Mouse (Mus musculus) ES-E14 (cell line): ENCODE data around the gene Dctn2. TPM values are rescaled to one million over a fixed set of nuclear protein-coding genes. Genes with fewer than 3 reads are reported as not detected.

Source experiments
- DNase-seq: peaks from one replicate; pipeline ENCODE4 v3.0.0-alpha.2; 2013; ENCODE audit warnings: low read depth, low spot score
- H3K27ac ChIP-seq: 2 replicates; pipeline ENCODE4 v1.5.1; 2012; ENCODE audit warnings: low read depth, mild to moderate bottlenecking, low read length, moderate library complexity, mixed read lengths; ENCODE audit not compliant: poor library complexity, insufficient read depth, severe bottlenecking
- H3K36me3 ChIP-seq: 2 replicates; pipeline ENCODE4 v1.6.1; 2012; ENCODE audit warnings: mild to moderate bottlenecking, low read length, moderate library complexity, mixed read lengths; ENCODE audit not compliant: control insufficient read depth, poor library complexity, insufficient read depth, severe bottlenecking
- H3K4me1 ChIP-seq, 2 experiments: fragments of 150-350 bp in 1 of 2; sonication (generic) in 1 of 2; 2 replicates each; pipeline ENCODE4 v1.6.1; 2012; ENCODE audit warnings: low read length in 2 of 2, mild to moderate bottlenecking in 1 of 2, mixed read lengths in 1 of 2; ENCODE audit not compliant: control insufficient read depth in 2 of 2, insufficient read depth in 2 of 2, poor library complexity in 1 of 2
- H3K4me3 ChIP-seq, 2 experiments: fragments of 150-350 bp in 1 of 2; sonication (generic) in 1 of 2; 2 replicates each; pipeline ENCODE4 v1.5.1; 2012; ENCODE audit warnings: low read length in 2 of 2, low read depth in 1 of 2, mild to moderate bottlenecking in 1 of 2, mixed read lengths in 1 of 2; ENCODE audit not compliant: insufficient read depth in 1 of 2, poor library complexity in 1 of 2, severe bottlenecking in 1 of 2
- H3K9ac ChIP-seq: 2 replicates; pipeline ENCODE4 v1.6.1; 2012; ENCODE audit warnings: low read depth, mild to moderate bottlenecking, low read length, mixed read lengths; ENCODE audit not compliant: poor library complexity, insufficient read depth, severe bottlenecking
- H3K9me3 ChIP-seq: fragments of 150-350 bp; sonication (generic); 2 replicates; pipeline ENCODE4 v1.6.1; 2012; ENCODE audit warnings: low read depth, mild to moderate bottlenecking, low read length; ENCODE audit not compliant: control insufficient read depth, insufficient read depth
- CHD2 ChIP-seq: IDR thresholded peaks from 2 replicates; pipeline ENCODE4 v1.6.1; 2014; ENCODE audit warnings: mild to moderate bottlenecking, low read depth, low read length, inconsistent platforms
- HCFC1 ChIP-seq: IDR thresholded peaks from 2 replicates; pipeline ENCODE4 v1.6.1; 2012; ENCODE audit warnings: low read length, inconsistent platforms, borderline replicate concordance; ENCODE audit not compliant: insufficient read depth
- MAFK ChIP-seq: IDR thresholded peaks from 2 replicates; pipeline ENCODE4 v1.6.1; 2014; ENCODE audit warnings: mild to moderate bottlenecking, low read depth, low read length, inconsistent platforms; ENCODE audit not compliant: insufficient read depth
- ZC3H11A ChIP-seq: IDR thresholded peaks from 2 replicates; pipeline ENCODE4 v1.6.1; 2012; ENCODE audit warnings: low read depth, mild to moderate bottlenecking, inconsistent platforms, low read length, borderline replicate concordance
- ZNF384 ChIP-seq: IDR thresholded peaks from 2 replicates; pipeline ENCODE4 v1.6.1; 2012; ENCODE audit warnings: low read depth, low read length, inconsistent platforms
- in situ Hi-C, 2 experiments: fragments of 600-800 bp; cut with MboI; formaldehyde crosslinking; loops; one replicate each; pipeline ENCODE4 v1.15.1; 2025; ENCODE audit warnings: low sequenced_read_pairs in 2 of 2, inconsistent platforms in 1 of 2; ENCODE audit not compliant: unreplicated experiment in 2 of 2
- total RNA-seq: library from RNA; depleted of rRNA; stranded (reverse); fragments of 300-350 nt; gene quantifications from 2 replicates; pipeline ENCODE4 v1.2.3, GENCODE M21; 2012

The Dctn2 gene
- total RNA-seq, 1 experiment: 139 TPM

GRCm38 (mm10) chr10:127288328-127288799 lies 22.2 kb downstream of the Dctn2 start:
- peaks cover 36% of the 10 kb centered on the region for H3K36me3 ChIP-seq
- H3K9ac ChIP-seq: peak overlapping the region; percentile 92
- no peak for DNase-seq
- peak overlapping the region; percentile 89 to 94 for H3K4me3 ChIP-seq
- H3K27ac ChIP-seq: peak overlapping the region; percentile 95
- no peak for TF ChIP-seq CHD2
- TF ChIP-seq MAFK: no peak
- no peak for TF ChIP-seq ZC3H11A
- TF ChIP-seq ZNF384: no peak
- no peak for TF ChIP-seq HCFC1
- no peaks in the 10 kb centered on the region for H3K9me3 ChIP-seq
- in situ Hi-C loops: no loop called here
- peaks cover 6 to 35% of the 10 kb centered on the region in 2 experiments for H3K4me1 ChIP-seq

DNA sequence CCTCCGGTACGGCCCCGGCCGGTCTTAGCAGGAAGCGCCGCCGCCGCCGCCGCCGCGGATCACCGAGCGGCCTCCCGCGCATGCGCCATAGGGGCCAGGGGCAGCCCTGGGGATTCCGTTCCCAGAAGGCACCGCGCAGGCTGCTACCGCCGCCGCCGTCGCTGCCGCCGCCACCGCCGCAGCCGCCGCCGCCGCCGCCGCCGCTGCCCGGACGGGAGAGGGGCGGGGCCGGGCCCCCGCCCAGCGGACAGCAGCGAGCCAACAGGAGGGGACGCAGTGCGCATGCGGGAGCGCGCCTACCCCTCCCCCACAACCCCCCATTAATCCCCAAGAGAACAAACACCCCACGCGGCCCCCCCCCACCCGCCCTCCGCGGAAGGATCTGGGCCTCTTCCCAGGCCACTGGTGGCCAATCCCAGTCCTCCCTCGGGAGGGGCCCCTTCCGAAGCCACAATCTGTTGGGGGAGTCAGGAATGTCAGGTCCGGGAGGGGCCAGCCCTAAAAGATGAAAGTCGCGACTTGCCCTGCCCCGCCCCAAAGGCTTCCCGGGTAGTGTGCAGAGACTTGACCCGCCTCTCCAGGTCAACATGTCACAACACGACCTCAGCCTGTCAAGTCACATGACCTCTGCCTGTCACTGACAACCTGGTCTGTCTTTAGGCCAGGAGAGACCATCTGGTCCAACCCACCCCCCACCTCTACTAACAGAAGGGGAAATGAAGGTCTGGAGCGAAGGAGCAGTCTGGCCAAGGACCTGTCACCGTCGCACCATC lies 22.8 kb downstream of the Dctn2 start, which contains the start of gene Mbd6:
Mbd6 (minus strand) TSS at position 219 of the 773 bp plus-strand sequence.
- peak; percentile 73 for DNase-seq
- H3K9me3 ChIP-seq: no peaks in the 10 kb centered on the region
- H3K9ac ChIP-seq: peak within 1 kb of the TSS; percentile 92
- no peak for TF ChIP-seq CHD2
- TF ChIP-seq ZC3H11A: peak; percentile 21; the same call in 1 of the 2 replicates
- in situ Hi-C loops: no loop called here
- H3K27ac ChIP-seq: peak within 1 kb of the TSS; percentile 95
- peak within 1 kb of the TSS; percentile 89 to 94 for H3K4me3 ChIP-seq
- H3K36me3 ChIP-seq: peaks cover 34% of the 10 kb centered on the region
- H3K4me1 ChIP-seq: peaks cover 6 to 33% of the 10 kb centered on the region in 2 experiments

- Histone ChIP-seq H3K4me3 (peak overlapping the region; percentile 89 to 94), H3K9me3 (no peaks in the 10 kb centered on the region), H3K27ac (peak overlapping the region; percentile 95), H3K4me1 (peaks cover 6 to 29% of the 10 kb centered on the region in 2 experiments), H3K9ac (peak overlapping the region; percentile 92), H3K36me3 (peaks cover 30% of the 10 kb centered on the region)
- DNase-seq: peak; percentile 46
- in situ Hi-C loops: no loop called here
- TF ChIP-seq MAFK: no peak
- peak; percentile 77; the same call in 1 of the 2 replicates for TF ChIP-seq ZNF384
These were observed 23.5 kb downstream of the Dctn2 start for GRCm38 (mm10) chr10:127289573-127290191.

- H3K9ac ChIP-seq: peak overlapping the region; percentile 79
- in situ Hi-C loops: no loop called here
- peaks cover 6 to 27% of the 10 kb centered on the region in 2 experiments for H3K4me1 ChIP-seq
- peak overlapping the region; percentile 78 to 89 for H3K4me3 ChIP-seq
- peak overlapping the region; percentile 95 for H3K27ac ChIP-seq
- DNase-seq: peak; percentile 100
- no peaks in the 10 kb centered on the region for H3K9me3 ChIP-seq
- peaks cover 32% of the 10 kb centered on the region for H3K36me3 ChIP-seq
- TF ChIP-seq MAFK (no peak), HCFC1 (peak; percentile 62)
These were observed 24.2 kb downstream of the Dctn2 start for GRCm38 (mm10) chr10:127290307-127290929.
